Mouse (Mus musculus) C2C12 (cell line): ENCODE data around the gene Stk16.

Experiments
- CEBPB ChIP-seq: IDR thresholded peaks from one replicate; pipeline ENCODE4 v1.6.1; 2011; ENCODE audit warnings: low read depth, mild to moderate bottlenecking, control low read depth, moderate library complexity
- CTCF ChIP-seq: IDR thresholded peaks from one replicate; pipeline ENCODE4 v1.5.1; 2011; ENCODE audit not compliant: control insufficient read depth, insufficient read depth, insufficient read length
- MAX ChIP-seq: IDR thresholded peaks from one replicate; pipeline ENCODE4 v1.6.1; 2011; ENCODE audit warnings: mild to moderate bottlenecking, control low read depth

DNA sequence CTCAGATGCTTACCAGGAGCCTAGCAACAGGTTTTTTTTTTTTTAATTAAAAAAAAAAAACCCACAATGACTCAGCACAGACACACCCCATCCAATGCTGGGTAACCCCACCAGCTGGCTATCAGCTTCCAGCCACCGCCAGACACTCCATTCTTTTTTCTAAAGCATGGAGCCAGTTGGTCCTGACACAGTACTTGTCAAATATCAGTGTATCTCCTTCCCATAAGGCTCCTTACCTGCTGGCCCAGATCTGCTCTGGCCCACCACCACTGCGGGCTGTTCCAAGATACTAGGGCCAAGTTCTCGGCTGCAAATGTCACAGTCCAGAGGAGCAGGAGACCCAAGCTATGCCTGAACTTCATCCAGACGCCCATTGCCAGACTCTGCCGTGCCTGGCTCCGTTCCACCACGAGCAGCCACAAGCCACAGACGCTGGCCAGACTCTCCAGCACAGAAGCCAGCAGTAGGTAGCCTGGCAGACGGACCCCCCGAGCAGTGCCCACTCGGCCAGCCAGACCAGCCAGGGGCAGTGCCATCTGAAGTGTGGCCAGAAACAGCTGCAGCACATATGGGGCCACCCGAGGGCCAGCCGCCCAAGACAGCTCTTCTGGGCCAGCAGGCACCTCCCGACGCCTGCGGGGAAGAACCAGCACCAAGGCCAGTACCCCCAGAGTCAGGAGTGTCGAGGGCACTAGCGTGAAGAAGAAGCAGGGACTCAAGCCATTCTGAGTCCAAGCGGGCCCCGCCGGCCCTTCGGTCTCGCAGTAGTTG lies 31.1 kb upstream of the Stk16 start:
- no peak for TF ChIP-seq CTCF
- TF ChIP-seq CEBPB, result no peak
- TF ChIP-seq MAX, result no peak
